8 mouse cellular contexts compared by ENCODE assay signal in the genomic region with DNA sequence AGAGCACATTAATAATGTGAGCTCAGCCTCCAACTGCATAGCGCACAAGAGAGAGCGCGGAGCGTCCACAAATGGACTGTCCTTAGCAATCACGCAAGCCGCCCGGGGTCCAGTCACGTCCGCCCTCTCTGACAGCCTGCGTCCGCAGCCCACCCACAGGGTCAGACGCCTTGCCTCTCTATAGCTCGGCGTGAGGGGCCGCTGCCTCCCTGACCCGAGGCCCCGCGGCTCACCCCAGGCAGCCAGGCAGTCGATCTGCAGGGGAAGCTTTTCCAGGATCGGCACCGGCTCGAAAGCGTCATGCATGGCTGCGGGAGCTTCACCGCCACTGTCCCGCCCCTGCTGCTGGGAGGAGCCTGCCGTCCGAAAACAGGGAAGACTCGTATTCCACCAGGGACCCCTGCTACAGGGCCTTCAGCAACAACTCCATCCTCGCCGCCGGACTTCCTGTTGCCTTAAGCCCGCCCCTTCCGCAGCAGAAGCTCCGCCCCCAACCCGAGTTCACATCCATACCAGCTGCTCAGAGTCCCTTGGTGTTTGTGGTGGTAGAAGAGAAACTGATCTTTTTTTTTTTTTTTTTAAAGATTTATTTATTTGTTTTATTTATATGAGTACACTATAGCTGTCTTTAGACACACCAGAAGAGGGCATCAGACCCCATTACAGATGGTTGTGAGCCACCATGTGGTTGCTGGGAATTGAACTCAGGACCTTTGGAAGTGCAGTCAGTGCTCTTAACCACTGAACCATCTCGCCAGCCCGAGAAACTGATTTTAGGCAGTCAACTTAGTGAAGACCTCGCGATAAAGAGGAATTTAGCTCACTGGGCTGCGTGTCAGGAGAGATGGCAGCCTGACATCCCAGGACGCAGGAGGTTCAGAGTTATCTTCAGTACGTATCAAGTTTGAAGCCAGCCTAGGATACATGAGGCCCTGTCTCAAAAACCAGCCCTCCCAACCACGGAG. TPM values are rescaled to one million over a fixed set of nuclear protein-coding genes. Genes with fewer than 3 reads are reported as not detected.
DNase-seq lines count a peak whose midpoint lies in the region; ATAC-seq and TF ChIP-seq lines count a peak whose summit lies in the region.

A gene (minus strand): TSS at position 456 of the 965 bp plus-strand sequence.

- peak; percentile 98 for ATAC-seq in activated CD4-positive, CD25-positive, alpha-beta regulatory T cell, adult 4 months

- peak; percentile 79 to 84 for DNase-seq in gastrocnemius, adult 8-10 months (ENCODE audit: low spot score in 2 of 2)
- DNase-seq in hindlimb bud, embryonic 11.5 days (ENCODE audit: extremely low spot score, low read depth, low spot score), result peak; percentile 52
- peak; percentile 66 to 86 for DNase-seq in left cerebral cortex, adult 8-10 months (ENCODE audit: low spot score in 2 of 2)
- peak; percentile 94 to 95 for DNase-seq in right cerebral cortex, postnatal 10 days (ENCODE audit: low spot score in 2 of 2)
- DNase-seq in urinary bladder, postnatal 25 days (ENCODE audit: low spot score), result peak; percentile 85

- no peak for TF ChIP-seq CTCF in cortical plate, adult 2 months (IDR thresholded peaks at IDR 0.05; ENCODE audit: extremely low read depth, insufficient read depth, low read length)

- no peaks in the 10 kb centered on the region; the same call in 1 of the 2 replicates for H3K4me1 ChIP-seq in cortical plate, adult 2 months (ENCODE audit: control insufficient read depth, insufficient read depth, low read length)
- H3K4me1 ChIP-seq in megakaryocyte, embryonic 14.5 days, result peaks cover 49% of the 10 kb centered on the region

- H3K9me3 ChIP-seq in megakaryocyte, embryonic 14.5 days, result no peaks in the 10 kb centered on the region

- peak; percentile 88 for TF ChIP-seq POLR2A in cortical plate, adult 2 months (IDR thresholded peaks at IDR 0.05; ENCODE audit: extremely low read depth, insufficient read depth, low read length)

- no peaks in the 10 kb centered on the region for H3K27me3 ChIP-seq in megakaryocyte, embryonic 14.5 days (replicated peaks)

- H3K36me3 ChIP-seq in megakaryocyte, embryonic 14.5 days (replicated peaks; ENCODE audit: low read length), result peaks cover 52% of the 10 kb centered on the region

- peak within 1 kb of the TSS; percentile 98 for H3K4me3 ChIP-seq in cortical plate, adult 2 months (ENCODE audit: insufficient read depth, low read length)
- peak within 1 kb of the TSS; percentile 97 for H3K4me3 ChIP-seq in megakaryocyte, embryonic 14.5 days (replicated peaks)

- no peak within 1 kb of the TSS for H3K27ac ChIP-seq in cortical plate, adult 2 months (ENCODE audit: insufficient read depth, low read length)

RNA-seq across cellular contexts. Expression of the gene that starts here (rescaled TPM):
- polyA plus RNA-seq in activated CD4-positive, CD25-positive, alpha-beta regulatory T cell, adult 4 months (2017; shearing (Covaris generic)), result 10 to 100 TPM; 17.8 to 20.9 TPM
- 56.5 and 58.2 TPM in 2 replicates for polyA plus RNA-seq in cortical plate, adult 2 months (2012; rRNA removed)
- 10 to 100 TPM; 19.9 to 26.3 (median 22.9) TPM for total RNA-seq in gastrocnemius, adult 8-10 months (2022)
- 10 to 100 TPM; 64.7 to 71.1 (median 69.0) TPM for total RNA-seq in left cerebral cortex, adult 8-10 months (2022)
- polyA plus RNA-seq in megakaryocyte, embryonic 14.5 days (2012; ENCODE audit: insufficient read depth, low replicate concordance), result 2.0 and 4.7 TPM in 2 replicates
